Mouse (Mus musculus) testis, adult 2 months (tissue): Measurements from ENCODE around the gene Gm20422. TPM values are rescaled to one million over a fixed set of nuclear protein-coding genes. Genes with fewer than 3 reads are reported as not detected.
A peak's percentile ranks its signal among the peaks of the same experiment; 100 is the strongest.

Source experiments
- H3K27ac ChIP-seq: fragments of 200-500 bp; 2 replicates; pipeline ENCODE4 v1.5.1; 2012; ENCODE audit warnings: low read depth, low read length; ENCODE audit not compliant: control insufficient read depth, insufficient read depth
- H3K27me3 ChIP-seq: fragments of 200-500 bp; 2 replicates; pipeline ENCODE4 v1.6.1; 2012; ENCODE audit warnings: mild to moderate bottlenecking, low read length, moderate library complexity; ENCODE audit not compliant: control insufficient read depth, insufficient read depth
- H3K36me3 ChIP-seq: fragments of 200-500 bp; 2 replicates; pipeline ENCODE4 v1.6.1; 2012; ENCODE audit warnings: mild to moderate bottlenecking, low read length; ENCODE audit not compliant: control insufficient read depth, insufficient read depth
- H3K4me1 ChIP-seq: fragments of 200-500 bp; 2 replicates; pipeline ENCODE4 v1.6.1; 2012; ENCODE audit warnings: low read length; ENCODE audit not compliant: control insufficient read depth, insufficient read depth
- H3K4me3 ChIP-seq: fragments of 200-500 bp; 2 replicates; pipeline ENCODE4 v1.5.1; 2012; ENCODE audit warnings: low read depth, mild to moderate bottlenecking, low read length, moderate library complexity, mixed read lengths; ENCODE audit not compliant: control insufficient read depth
- CTCF ChIP-seq: fragments of 200-500 bp; IDR thresholded peaks from 2 replicates; pipeline ENCODE4 v1.5.1; 2012; ENCODE audit warnings: low read depth, mild to moderate bottlenecking, inconsistent platforms, low read length, moderate library complexity; ENCODE audit not compliant: control insufficient read depth, insufficient read depth, insufficient replicate concordance
- POLR2A ChIP-seq: fragments of 200-500 bp; IDR thresholded peaks from 2 replicates; pipeline ENCODE4 v1.6.1; 2012; ENCODE audit warnings: low read depth, mild to moderate bottlenecking, inconsistent platforms, low read length, moderate library complexity; ENCODE audit not compliant: control insufficient read depth
- polyA plus RNA-seq: library from polyadenylated mRNA; depleted of rRNA; stranded (reverse); fragments of >200 nt; gene quantifications from 2 replicates; pipeline ENCODE4 v1.2.3, GENCODE M21; 2012

Gene Gm20422
- polyA plus RNA-seq, 1 experiment: not detected

DNA sequence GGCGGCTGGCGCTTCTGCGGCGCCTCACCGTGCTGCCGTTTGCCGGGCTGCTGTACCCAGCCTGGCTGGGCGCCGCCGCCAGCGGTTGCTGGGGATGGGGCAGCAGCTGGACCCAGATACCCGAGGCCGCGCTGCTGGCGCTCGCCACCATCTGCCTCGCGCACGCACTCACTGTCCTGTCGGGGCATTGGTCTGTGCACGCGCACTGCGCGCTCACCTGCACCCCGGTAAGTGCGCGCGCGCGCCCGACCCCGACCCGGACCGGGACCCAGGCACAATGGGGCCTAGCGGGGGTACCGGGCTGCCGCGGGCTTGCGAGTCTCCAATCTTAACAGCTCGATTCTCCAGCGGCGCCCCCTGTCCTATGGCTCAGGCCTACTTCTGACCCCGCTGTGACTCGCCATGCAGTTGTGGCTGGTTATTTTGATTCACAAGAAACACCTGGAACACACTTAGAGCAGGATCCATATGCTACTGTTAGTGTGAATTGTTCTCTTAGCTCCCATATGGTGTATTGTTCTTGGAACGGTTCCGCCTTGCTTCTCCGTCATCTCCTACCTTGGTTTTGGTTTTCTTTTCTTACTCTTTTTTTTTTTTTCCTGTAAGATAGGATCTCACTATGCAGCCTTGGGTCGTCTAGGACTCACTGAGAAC lies 16.9 kb upstream of the Gm20422 start:
- TF ChIP-seq POLR2A (no peak; the same call in 1 of the 2 replicates), CTCF (no peak)
- Histone ChIP-seq H3K36me3 (no peaks in the 10 kb centered on the region; the same call in 1 of the 2 replicates), H3K4me3 (peak overlapping the region; percentile 97), H3K27ac (peak overlapping the region; percentile 90), H3K4me1 (no peaks in the 10 kb centered on the region; the same call in 1 of the 2 replicates), H3K27me3 (no peaks in the 10 kb centered on the region)

DNA sequence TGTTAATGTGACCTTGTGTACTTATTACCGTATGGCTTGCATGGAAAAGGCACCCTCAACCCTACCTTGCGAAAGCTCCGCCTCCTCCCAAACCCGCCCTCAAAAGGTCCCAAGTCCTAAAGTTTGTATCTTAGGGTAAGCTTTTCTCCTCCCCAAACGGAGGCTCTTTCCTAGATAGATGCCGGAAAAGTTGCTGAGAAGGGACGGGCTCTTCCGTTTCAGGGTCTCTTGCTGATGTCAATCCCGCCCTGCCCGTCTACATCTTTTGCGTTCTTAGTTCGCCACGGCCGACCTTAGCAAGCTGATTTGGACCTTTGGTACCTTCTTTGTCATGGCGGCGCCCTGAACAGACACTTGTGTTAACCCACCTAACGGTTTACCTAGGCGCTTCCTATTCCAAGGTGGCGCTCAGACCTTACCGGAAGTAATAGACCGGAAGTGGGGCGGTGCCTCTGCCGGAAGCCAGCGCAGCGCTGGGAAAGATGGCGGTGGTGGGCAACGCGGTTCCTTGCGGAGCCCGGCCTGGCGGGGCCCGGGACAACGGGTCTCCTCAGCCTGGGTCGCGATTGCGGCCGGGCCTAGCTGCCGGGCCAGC lies 16.2 kb upstream of the Gm20422 start, which contains the start of the genes Atp13a1 and Zfp866:
Gene Atp13a1, plus strand, starts transcription at position 391 of the 595 bp plus-strand sequence.
Gene Zfp866, minus strand, starts transcription at position 406 of the 595 bp plus-strand sequence.
- H3K27ac ChIP-seq: peak within 1 kb of the TSS; percentile 97
- H3K27me3 ChIP-seq: no peaks in the 10 kb centered on the region
- H3K4me3 ChIP-seq: peak within 1 kb of the TSS; percentile 97
- TF ChIP-seq POLR2A (peak; percentile 90), CTCF (no peak)
- H3K4me1 ChIP-seq: no peaks in the 10 kb centered on the region; the same call in 1 of the 2 replicates
- no peaks in the 10 kb centered on the region; the same call in 1 of the 2 replicates for H3K36me3 ChIP-seq

DNA sequence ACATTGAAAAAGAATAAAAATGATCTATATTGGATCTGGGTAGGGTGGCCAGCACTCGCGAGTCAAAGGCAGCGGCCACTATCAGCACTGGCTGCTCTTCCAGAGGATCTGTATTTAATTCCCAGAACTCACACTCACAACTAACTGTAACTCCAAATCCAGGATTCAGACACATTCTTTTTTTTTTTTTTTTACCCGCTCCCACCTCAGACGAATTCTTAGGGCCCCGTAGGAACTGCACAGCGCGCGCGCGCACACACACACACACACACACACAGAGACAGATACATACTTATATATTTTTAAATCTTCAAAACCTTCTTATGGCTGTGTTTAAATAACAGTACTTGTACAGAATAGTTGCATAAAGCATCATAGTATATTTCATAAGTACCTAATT lies 15.7 kb upstream of the Gm20422 start:
- H3K27ac ChIP-seq: peak overlapping the region; percentile 97
- no peak for TF ChIP-seq POLR2A
- TF ChIP-seq CTCF: no peak
- no peaks in the 10 kb centered on the region; the same call in 1 of the 2 replicates for H3K36me3 ChIP-seq
- H3K4me3 ChIP-seq: peak overlapping the region; percentile 97
- H3K4me1 ChIP-seq: no peaks in the 10 kb centered on the region; the same call in 1 of the 2 replicates
- no peaks in the 10 kb centered on the region for H3K27me3 ChIP-seq

DNA sequence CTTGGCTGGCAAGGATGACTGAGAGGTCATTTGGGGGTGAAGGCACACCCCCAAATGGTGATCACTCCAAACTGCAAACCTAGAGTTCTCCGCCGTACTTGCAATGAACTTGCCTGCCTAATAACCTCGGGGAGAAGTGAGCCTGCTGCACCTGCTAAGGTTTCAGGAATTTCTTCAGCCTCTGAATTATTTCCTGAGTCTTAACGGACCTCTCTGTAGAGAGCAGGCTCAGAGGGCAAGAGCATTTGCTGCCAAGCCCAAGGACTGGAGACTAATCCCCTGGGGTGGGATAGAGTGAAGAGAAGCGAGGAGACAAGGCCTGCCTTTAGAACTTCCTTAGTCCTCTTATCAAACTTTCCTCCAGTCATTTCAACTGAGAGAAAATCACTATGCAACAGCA lies 15.0 kb upstream of the Gm20422 start:
- Histone ChIP-seq H3K27ac (no peak overlapping the region), H3K4me3 (no peak overlapping the region), H3K4me1 (no peaks in the 10 kb centered on the region; the same call in 1 of the 2 replicates), H3K27me3 (no peaks in the 10 kb centered on the region), H3K36me3 (no peaks in the 10 kb centered on the region)
- TF ChIP-seq CTCF: no peak
- no peak for TF ChIP-seq POLR2A

DNA sequence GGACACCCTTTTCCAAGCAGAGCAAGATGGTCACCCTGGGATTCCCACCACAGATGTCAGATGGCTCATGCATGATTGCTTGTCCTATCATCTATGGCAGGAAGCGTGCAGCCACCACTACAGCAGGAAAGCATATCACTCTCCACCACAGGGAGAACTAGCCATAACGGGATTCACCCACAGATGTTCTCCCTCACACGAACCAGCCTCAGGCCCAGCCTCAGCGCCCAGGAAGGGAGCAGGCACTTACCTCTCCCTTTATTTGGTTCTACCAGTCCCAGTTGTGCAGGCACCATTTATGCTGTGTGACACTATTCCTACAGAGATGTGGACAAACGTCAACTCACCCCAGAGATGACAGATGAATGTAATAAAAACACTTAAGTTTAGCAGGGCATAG lies 14.4 kb upstream of the Gm20422 start:
- no peak for TF ChIP-seq CTCF
- no peak for TF ChIP-seq POLR2A
- Histone ChIP-seq H3K27me3 (no peaks in the 10 kb centered on the region), H3K36me3 (no peaks in the 10 kb centered on the region), H3K27ac (no peak overlapping the region), H3K4me1 (no peaks in the 10 kb centered on the region; the same call in 1 of the 2 replicates), H3K4me3 (no peak overlapping the region)

DNA sequence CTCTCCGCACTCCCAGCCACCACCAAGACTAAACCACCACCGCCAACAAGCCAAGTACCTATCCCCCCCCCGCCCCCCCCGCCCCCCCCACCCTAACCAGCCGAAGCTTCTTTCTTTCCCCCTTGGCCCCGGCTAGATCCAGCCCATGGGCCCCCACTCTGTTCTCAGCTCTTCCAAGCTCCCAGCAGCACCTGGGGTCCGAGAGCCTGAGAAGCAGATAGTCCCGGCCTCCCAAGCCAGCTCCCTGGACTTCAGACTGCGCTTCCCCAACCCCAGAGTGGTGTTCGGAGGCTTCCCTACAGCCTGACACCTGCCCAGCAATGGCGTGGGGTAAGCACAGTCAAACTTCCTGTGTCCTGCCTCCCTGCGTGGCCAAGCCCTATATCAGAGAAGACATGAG lies 2.4 kb upstream of the Gm20422 start:
- TF ChIP-seq POLR2A: no peak
- no peak for TF ChIP-seq CTCF
- Histone ChIP-seq H3K27ac (no peak overlapping the region), H3K4me3 (no peak overlapping the region), H3K27me3 (no peaks in the 10 kb centered on the region), H3K36me3 (no peaks in the 10 kb centered on the region), H3K4me1 (peaks cover 3% of the 10 kb centered on the region)

DNA sequence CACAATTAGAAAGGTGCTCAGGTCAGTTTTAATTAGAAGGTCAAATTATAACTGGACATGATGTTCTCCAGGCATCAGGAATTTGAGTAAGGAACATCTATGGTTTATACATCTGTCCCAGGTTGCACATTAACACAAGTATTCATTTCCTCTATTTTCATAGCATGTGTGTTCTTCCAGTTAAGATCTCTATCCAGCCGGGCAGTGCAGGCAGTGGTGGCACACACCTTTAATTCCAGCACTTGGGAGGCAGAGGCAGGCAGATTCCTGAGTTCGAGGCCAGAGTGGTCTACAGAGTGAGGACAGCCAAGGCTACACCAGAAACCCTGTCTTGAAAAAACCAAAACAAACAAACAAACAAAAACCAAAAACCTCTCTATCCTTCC lies 456 bp upstream of the Gm20422 start:
- TF ChIP-seq CTCF (no peak), POLR2A (no peak)
- Histone ChIP-seq H3K4me1 (peaks cover 3% of the 10 kb centered on the region), H3K4me3 (peak overlapping the region; percentile 96), H3K36me3 (no peaks in the 10 kb centered on the region), H3K27ac (no peak overlapping the region), H3K27me3 (no peaks in the 10 kb centered on the region)
